Mouse (Mus musculus) neural tube, embryonic 10.5 days (tissue): ENCODE data around the gene Serpina1c.
"Not testable (repeated sequence)": the region's sequence is repeated elsewhere in the genome, so short reads cannot be mapped to it uniquely, and the experiment has no call there.

Source experiments
- DNase-seq: peaks from one replicate; pipeline ENCODE4 v3.0.0-alpha.2; 2017; ENCODE audit warnings: low spot score; ENCODE audit errors: extremely low spot score

Gene Serpina1c

GRCm38 (mm10) chr12:103904837-103905340 lies at the start of gene Serpina1c:
TSS of gene Serpina1c (minus strand) at chr12:103904887.
- not testable (repeated sequence) for DNase-seq

GRCm38 (mm10) chr12:103952972-103953371 lies 48.3 kb upstream of the Serpina1c start:
- DNase-seq, result not testable (repeated sequence)

- DNase-seq, result no peak
Observed at GRCm38 (mm10) chr12:103946243-103946642, 41.6 kb upstream of the Serpina1c start.

GRCm38 (mm10) chr12:103909181-103909580 lies 4.5 kb upstream of the Serpina1c start:
- DNase-seq, result not testable (repeated sequence)

- not testable (repeated sequence) for DNase-seq
Observed at GRCm38 (mm10) chr12:103907746-103908145, 3.1 kb upstream of the Serpina1c start.

- DNase-seq, result not testable (repeated sequence)
Observed at GRCm38 (mm10) chr12:103901929-103902328, 2.8 kb downstream of the Serpina1c start.

- not testable (repeated sequence) for DNase-seq
Observed at GRCm38 (mm10) chr12:103866873-103867272, 37.8 kb downstream of the Serpina1c start.

- not testable (repeated sequence) for DNase-seq
Observed at GRCm38 (mm10) chr12:103863101-103863974, 41.3 kb downstream of the Serpina1c start, which contains the start of gene Serpina1a. TSS of gene Serpina1a (minus strand) at chr12:103863562.

- no peak for DNase-seq
Observed at GRCm38 (mm10) chr12:103860976-103861375, 43.7 kb downstream of the Serpina1c start.

GRCm38 (mm10) chr12:103860571-103860970 lies 44.1 kb downstream of the Serpina1c start:
- DNase-seq, result not testable (repeated sequence)

- DNase-seq, result not testable (repeated sequence)
Observed at GRCm38 (mm10) chr12:103859584-103859983, 45.1 kb downstream of the Serpina1c start.

- DNase-seq, result not testable (repeated sequence)
Observed at GRCm38 (mm10) chr12:103853032-103853431, 51.7 kb downstream of the Serpina1c start.
